Mouse (Mus musculus): ENCODE data around the gene Gps2.

DNA sequence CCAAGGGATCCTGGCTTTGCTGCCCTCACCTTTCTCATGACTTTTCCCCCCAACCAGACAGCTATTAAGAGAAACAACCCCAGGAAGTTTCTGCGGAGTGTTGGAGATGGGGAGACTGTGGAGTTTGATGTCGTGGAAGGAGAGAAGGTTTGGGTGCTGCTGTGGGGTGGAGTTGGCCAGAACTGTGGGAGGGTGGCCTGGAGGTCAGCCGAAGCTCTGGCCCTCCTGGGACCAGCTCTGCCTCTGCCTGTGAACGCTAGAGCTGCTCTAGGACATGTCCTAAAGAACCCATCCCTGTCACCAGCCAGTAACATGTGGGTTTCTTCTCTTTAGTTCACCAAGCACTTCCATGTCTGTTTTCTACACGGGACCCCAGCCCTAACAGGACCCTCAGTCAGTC is 25.5 kb downstream of the Gps2 start:
- TF ChIP-seq GATA1 (IDR thresholded peaks at IDR 0.05; ENCODE audit: borderline replicate concordance, low read length) (no peak), FLI1 (IDR thresholded peaks at IDR 0.05; ENCODE audit: low read length) (no peak)
